Mouse (Mus musculus): Measurements from ENCODE around the gene Gm49416. TPM values are rescaled to one million over a fixed set of nuclear protein-coding genes. Genes with fewer than 3 reads are reported as not detected.
A peak's percentile ranks its signal among the peaks of the same experiment; 100 is the strongest.
"Not testable (repeated sequence)": the region's sequence is repeated elsewhere in the genome, so short reads cannot be mapped to it uniquely, and the experiment has no call there.

The Gm49416 gene
- polyA plus RNA-seq, 1 experiment from 2014 or later, result not detected

GRCm38 (mm10) chr19:8852236-8852928 lies 36.3 kb upstream of the Gm49416 start:
- WGBS, result 56% methylated on average over 10 of the region's 10 CpGs

GRCm38 (mm10) chr19:8853117-8853516 lies 35.6 kb upstream of the Gm49416 start:
- H3K4me3 ChIP-seq (replicated peaks), result no peak overlapping the region
- 76% methylated on average over 3 of the region's 3 CpGs for WGBS
- no peaks in the 10 kb centered on the region for H3K36me3 ChIP-seq

More at GRCm38 (mm10) chr19:8852236-8852928, 36.3 kb upstream of the Gm49416 start:
- Histone ChIP-seq H3K9ac (no peak overlapping the region), H3K4me3 (replicated peaks) (no peak overlapping the region), H3K4me2 (no peak overlapping the region), H3K36me3 (no peaks in the 10 kb centered on the region), H3K27me3 (replicated peaks) (no peaks in the 10 kb centered on the region), H3K4me1 (0 out of 2 replicates have a peak, but pooled peaks cover 9% of the 10 kb centered on the region), H3K9me3 (no peaks in the 10 kb centered on the region), H3K27ac (no peak overlapping the region)
- ATAC-seq (ENCODE audit: insufficient read depth, low FRiP score, low read depth), result no peak

GRCm38 (mm10) chr19:8857689-8858088 lies 31.0 kb upstream of the Gm49416 start:
- Histone ChIP-seq H3K27ac (no peak overlapping the region), H3K9ac (no peak overlapping the region), H3K4me3 (replicated peaks) (no peak overlapping the region), H3K9me3 (no peaks in the 10 kb centered on the region), H3K27me3 (replicated peaks) (no peaks in the 10 kb centered on the region), H3K4me2 (no peak overlapping the region), H3K36me3 (no peaks in the 10 kb centered on the region), H3K4me1 (no peaks in the 10 kb centered on the region)
- WGBS, result 40% methylated on average over 4 of the region's 4 CpGs
- no peak for ATAC-seq (ENCODE audit: insufficient read depth, low FRiP score, low read depth)

More at GRCm38 (mm10) chr19:8853117-8853516, 35.6 kb upstream of the Gm49416 start:
- H3K4me1 ChIP-seq, result 0 out of 2 replicates have a peak, but pooled peaks cover 9% of the 10 kb centered on the region
- H3K9me3 ChIP-seq, result no peaks in the 10 kb centered on the region
- no peak overlapping the region for H3K4me2 ChIP-seq
- no peak overlapping the region for H3K27ac ChIP-seq
- no peak for ATAC-seq (ENCODE audit: insufficient read depth, low FRiP score, low read depth)
- H3K27me3 ChIP-seq (replicated peaks), result no peaks in the 10 kb centered on the region
- H3K9ac ChIP-seq, result no peak overlapping the region

- WGBS, result 15% methylated on average over 1 of the region's 1 CpGs
Observed at GRCm38 (mm10) chr19:8859018-8859417, 29.7 kb upstream of the Gm49416 start.

GRCm38 (mm10) chr19:8864265-8864664 lies 24.5 kb upstream of the Gm49416 start:
- ATAC-seq (ENCODE audit: insufficient read depth, low FRiP score, low read depth), result no peak
- no peak overlapping the region for H3K4me2 ChIP-seq
- no peaks in the 10 kb centered on the region for H3K9me3 ChIP-seq
- H3K4me3 ChIP-seq (replicated peaks), result no peak overlapping the region
- H3K27me3 ChIP-seq (replicated peaks), result no peaks in the 10 kb centered on the region
- H3K9ac ChIP-seq, result no peak overlapping the region
- no peak overlapping the region for H3K27ac ChIP-seq
- no peaks in the 10 kb centered on the region for H3K4me1 ChIP-seq
- WGBS, result 81% methylated on average over 6 of the region's 6 CpGs
- H3K36me3 ChIP-seq, result no peaks in the 10 kb centered on the region

More at GRCm38 (mm10) chr19:8859018-8859417, 29.7 kb upstream of the Gm49416 start:
- Histone ChIP-seq H3K9me3 (no peaks in the 10 kb centered on the region), H3K36me3 (no peaks in the 10 kb centered on the region), H3K9ac (no peak overlapping the region), H3K4me2 (no peak overlapping the region), H3K4me3 (replicated peaks) (no peak overlapping the region), H3K27me3 (replicated peaks) (no peaks in the 10 kb centered on the region), H3K4me1 (no peaks in the 10 kb centered on the region), H3K27ac (no peak overlapping the region)
- ATAC-seq (ENCODE audit: insufficient read depth, low FRiP score, low read depth), result no peak

- H3K27ac ChIP-seq; ATAC-seq (ENCODE audit: insufficient read depth, low FRiP score, low read depth); H3K4me1 ChIP-seq; H3K9ac ChIP-seq; H3K9me3 ChIP-seq; H3K27me3 ChIP-seq (replicated peaks): not testable (repeated sequence)
- peaks cover 10% of the 10 kb centered on the region for H3K36me3 ChIP-seq
- H3K4me3 ChIP-seq (replicated peaks), result peak overlapping the region; percentile 97; the same call in 1 of the 2 replicates
- H3K4me2 ChIP-seq, result peak overlapping the region; percentile 57; the same call in 1 of the 2 replicates
- 63% methylated on average over 3 of the region's 3 CpGs for WGBS
Observed at GRCm38 (mm10) chr19:8870381-8870780, 18.3 kb upstream of the Gm49416 start.

GRCm38 (mm10) chr19:8870838-8871237 lies 17.9 kb upstream of the Gm49416 start:
- Histone ChIP-seq H3K36me3 (peaks cover 14% of the 10 kb centered on the region), H3K9me3 (no peaks in the 10 kb centered on the region), H3K4me3 (replicated peaks) (peak overlapping the region; percentile 97), H3K4me1 (peaks cover 6% of the 10 kb centered on the region), H3K27ac (peak overlapping the region; percentile 45), H3K4me2 (peak overlapping the region; percentile 57), H3K27me3 (replicated peaks) (no peaks in the 10 kb centered on the region), H3K9ac (peak overlapping the region; percentile 40; the same call in 1 of the 2 replicates)
- WGBS, result 38% methylated on average over 9 of the region's 9 CpGs
- no peak for ATAC-seq (ENCODE audit: insufficient read depth, low FRiP score, low read depth)

GRCm38 (mm10) chr19:8871267-8872186 lies 17.2 kb upstream of the Gm49416 start, which contains the start of gene Ubxn1:
Gene Ubxn1, plus strand, starts transcription at chr19:8871496.
- Histone ChIP-seq H3K36me3 (peaks cover 18% of the 10 kb centered on the region), H3K4me2 (peak within 1 kb of the TSS; percentile 87), H3K4me3 (replicated peaks) (peak within 1 kb of the TSS; percentile 97), H3K9me3 (no peaks in the 10 kb centered on the region), H3K27ac (peak within 1 kb of the TSS; percentile 84), H3K4me1 (peaks cover 6% of the 10 kb centered on the region), H3K27me3 (replicated peaks) (no peaks in the 10 kb centered on the region), H3K9ac (peak within 1 kb of the TSS; percentile 94)
- under 1% methylated on average over 59 of the region's 59 CpGs for WGBS
- peak; percentile 97 for ATAC-seq (ENCODE audit: insufficient read depth, low FRiP score, low read depth)

GRCm38 (mm10) chr19:8872266-8872840 lies 16.4 kb upstream of the Gm49416 start:
- peak overlapping the region; percentile 97 for H3K4me3 ChIP-seq (replicated peaks)
- ATAC-seq (ENCODE audit: insufficient read depth, low FRiP score, low read depth), result no peak
- peak overlapping the region; percentile 94 for H3K9ac ChIP-seq
- WGBS, result 59% methylated on average over 10 of the region's 10 CpGs
- no peaks in the 10 kb centered on the region for H3K9me3 ChIP-seq
- peak overlapping the region; percentile 84 for H3K27ac ChIP-seq
- peak overlapping the region; percentile 87 for H3K4me2 ChIP-seq
- no peaks in the 10 kb centered on the region for H3K27me3 ChIP-seq (replicated peaks)
- peaks cover 6% of the 10 kb centered on the region for H3K4me1 ChIP-seq
- H3K36me3 ChIP-seq, result peaks cover 24% of the 10 kb centered on the region

GRCm38 (mm10) chr19:8875031-8875430 lies 13.7 kb upstream of the Gm49416 start:
- ATAC-seq (ENCODE audit: insufficient read depth, low FRiP score, low read depth), result no peak
- Histone ChIP-seq H3K9ac (no peak overlapping the region), H3K4me1 (peaks cover 13% of the 10 kb centered on the region), H3K4me2 (no peak overlapping the region), H3K4me3 (replicated peaks) (no peak overlapping the region), H3K36me3 (peaks cover 24% of the 10 kb centered on the region), H3K27me3 (replicated peaks) (no peaks in the 10 kb centered on the region), H3K9me3 (no peaks in the 10 kb centered on the region), H3K27ac (no peak overlapping the region)
- 86% methylated on average over 7 of the region's 7 CpGs for WGBS

- under 1% methylated on average over 42 of the region's 42 CpGs for WGBS
- ATAC-seq (ENCODE audit: insufficient read depth, low FRiP score, low read depth), result peak; percentile 93
Observed at GRCm38 (mm10) chr19:8880311-8881033, 8.3 kb upstream of the Gm49416 start, which contains the start of gene Uqcc3. Gene Uqcc3, minus strand, starts transcription at chr19:8880923.

More at GRCm38 (mm10) chr19:8880311-8881033, 8.3 kb upstream of the Gm49416 start, which contains the start of gene Uqcc3:
- no peaks in the 10 kb centered on the region for H3K9me3 ChIP-seq
- peak within 1 kb of the TSS; percentile 68 for H3K4me3 ChIP-seq (replicated peaks)
- H3K9ac ChIP-seq, result peak within 1 kb of the TSS; percentile 89
- peaks cover 13% of the 10 kb centered on the region for H3K36me3 ChIP-seq
- peaks cover 9% of the 10 kb centered on the region; the same call in 1 of the 2 replicates for H3K4me1 ChIP-seq
- peak within 1 kb of the TSS; percentile 72 for H3K4me2 ChIP-seq
- H3K27me3 ChIP-seq (replicated peaks), result no peaks in the 10 kb centered on the region
- peak within 1 kb of the TSS; percentile 89 for H3K27ac ChIP-seq
